Mouse (Mus musculus) embryonic facial prominence, embryonic 15.5 days (tissue): Measurements from ENCODE around the gene Bahcc1. TPM values are rescaled to one million over a fixed set of nuclear protein-coding genes. Genes with fewer than 3 reads are reported as not detected.

ENCODE experiments used
- ATAC-seq: fragments of 200-750 bp; cut with Nextera tagmentation; 2 replicates; pipeline ENCODE4 v1.8.0; 2017; ENCODE audit warnings: low read depth, moderate TSS enrichment; ENCODE audit not compliant: insufficient number of reproducible peaks, low FRiP score, low TSS enrichment
- H3K27ac ChIP-seq: fragments of 300-500 bp; sonication (generic); replicated peaks from 2 replicates; pipeline ENCODE4 v1.5.1; 2015; ENCODE audit warnings: mild to moderate bottlenecking, inconsistent platforms
- H3K27me3 ChIP-seq: fragments of 300-500 bp; sonication (generic); 2 replicates; pipeline ENCODE4 v1.6.1; 2015; ENCODE audit warnings: inconsistent platforms
- H3K36me3 ChIP-seq: fragments of 300-500 bp; sonication (generic); 2 replicates; pipeline ENCODE4 v1.6.1; 2015; ENCODE audit warnings: mild to moderate bottlenecking, inconsistent platforms
- H3K4me1 ChIP-seq: fragments of 300-500 bp; sonication (generic); 2 replicates; pipeline ENCODE4 v1.6.1; 2015; ENCODE audit warnings: inconsistent platforms
- H3K4me2 ChIP-seq: fragments of 300-500 bp; sonication (generic); replicated peaks from 2 replicates; pipeline ENCODE4 v1.6.1; 2015; ENCODE audit warnings: mild to moderate bottlenecking, inconsistent platforms
- H3K4me3 ChIP-seq: fragments of 300-500 bp; sonication (generic); replicated peaks from 2 replicates; pipeline ENCODE4 v1.5.1; 2015; ENCODE audit warnings: mild to moderate bottlenecking, inconsistent platforms
- H3K9ac ChIP-seq: fragments of 300-500 bp; sonication (generic); 2 replicates; pipeline ENCODE4 v1.6.1; 2015; ENCODE audit warnings: inconsistent platforms
- H3K9me3 ChIP-seq: fragments of 300-500 bp; sonication (generic); replicated peaks from 2 replicates; pipeline ENCODE4 v1.6.1; 2016; ENCODE audit warnings: inconsistent platforms
- WGBS: fragments of 180-500 bp; shearing (Covaris S2); methylation state at CpG from one replicate; pipeline ENCODE4 v1.1.7; 2015; 5-methylcytosine and 5-hydroxymethylcytosine counted together
- polyA plus RNA-seq: library from polyadenylated mRNA; unstranded; fragments of >200 nt; fragmentation: Nextera tagmentation; extraction: Ambion mirVana; gene quantifications from 2 replicates; pipeline ENCODE4 v1.2.1, GENCODE M21; 2015

The Bahcc1 gene
- polyA plus RNA-seq, 1 experiment from 2014 or later, result 7.9 TPM

DNA sequence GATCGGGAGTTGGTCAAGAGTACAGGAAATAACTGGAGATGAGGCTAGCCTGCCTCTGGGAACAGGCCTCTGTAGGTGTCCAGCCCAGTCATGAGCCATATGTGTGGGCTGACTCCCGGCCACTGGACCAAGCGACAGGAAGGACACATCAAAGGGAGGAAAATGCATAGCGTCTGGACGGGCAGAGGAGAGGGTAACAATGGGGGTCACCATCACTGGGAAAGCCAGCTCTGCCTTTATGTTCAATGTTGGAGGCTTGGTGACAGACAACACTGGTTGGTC is 74.3 kb downstream of the Bahcc1 start:
- ATAC-seq, result no peak
- no peak overlapping the region for H3K9ac ChIP-seq
- no peak overlapping the region for H3K4me3 ChIP-seq
- H3K4me2 ChIP-seq, result no peak overlapping the region
- H3K9me3 ChIP-seq, result no peaks in the 10 kb centered on the region
- H3K4me1 ChIP-seq, result peaks cover 75% of the 10 kb centered on the region
- 27% methylated on average over 5 of the region's 5 CpGs for WGBS
- no peak overlapping the region; the same call in 1 of the 2 replicates for H3K27ac ChIP-seq
- no peaks in the 10 kb centered on the region for H3K27me3 ChIP-seq
- no peaks in the 10 kb centered on the region for H3K36me3 ChIP-seq

- no peak overlapping the region for H3K4me3 ChIP-seq
These were observed 75.1 kb downstream of the Bahcc1 start for GRCm38 (mm10) chr11:120307566-120308430.

GRCm38 (mm10) chr11:120308441-120309320 is 75.9 kb downstream of the Bahcc1 start:
- Histone ChIP-seq H3K27ac (no peak overlapping the region), H3K27me3 (no peaks in the 10 kb centered on the region), H3K9me3 (no peaks in the 10 kb centered on the region), H3K4me1 (peaks cover 68% of the 10 kb centered on the region), H3K36me3 (no peaks in the 10 kb centered on the region), H3K4me2 (no peak overlapping the region), H3K4me3 (no peak overlapping the region), H3K9ac (no peak overlapping the region)
- WGBS, result 48% methylated on average over 15 of the region's 15 CpGs
- no peak for ATAC-seq

More at GRCm38 (mm10) chr11:120307566-120308430, 75.1 kb downstream of the Bahcc1 start:
- ATAC-seq, result no peak
- Histone ChIP-seq H3K36me3 (no peaks in the 10 kb centered on the region), H3K27ac (no peak overlapping the region; the same call in 1 of the 2 replicates), H3K27me3 (no peaks in the 10 kb centered on the region), H3K4me2 (no peak overlapping the region), H3K4me1 (peaks cover 73% of the 10 kb centered on the region), H3K9me3 (no peaks in the 10 kb centered on the region), H3K9ac (no peak overlapping the region)
- 4% methylated on average over 19 of the region's 19 CpGs for WGBS

DNA sequence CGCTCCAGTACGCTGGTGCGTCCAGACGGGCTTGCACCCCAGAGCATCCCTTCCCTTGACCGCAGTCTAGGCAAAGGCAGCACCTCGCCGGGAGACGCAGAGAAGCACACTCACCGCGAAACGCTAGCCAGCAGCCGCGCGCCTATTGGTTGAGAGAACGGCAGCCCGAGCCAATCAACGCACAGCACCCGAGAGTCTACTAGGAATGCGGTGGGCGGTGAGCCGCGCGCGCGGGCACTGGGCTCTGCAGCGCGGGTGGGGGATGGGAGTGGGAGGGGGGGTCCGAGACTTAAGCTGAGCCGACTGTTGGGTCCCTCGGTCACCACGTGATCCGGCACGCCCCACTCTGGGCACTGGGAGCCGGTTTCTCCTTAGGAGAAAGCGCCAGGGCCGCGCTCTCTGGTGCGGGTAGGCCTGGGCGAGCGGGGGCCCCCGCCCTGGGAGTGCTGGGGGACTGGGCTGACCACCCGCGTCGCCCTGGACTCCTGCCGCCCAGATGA is 78.1 kb downstream of the Bahcc1 start:
- Histone ChIP-seq H3K4me1 (peaks cover 66% of the 10 kb centered on the region), H3K9me3 (no peaks in the 10 kb centered on the region), H3K27me3 (no peaks in the 10 kb centered on the region), H3K36me3 (no peaks in the 10 kb centered on the region), H3K4me2 (peak overlapping the region; percentile 87), H3K27ac (peak overlapping the region; percentile 80), H3K4me3 (peak overlapping the region; percentile 49), H3K9ac (peak overlapping the region; percentile 48; the same call in 1 of the 2 replicates)
- WGBS, result 0% methylated on average over 45 of the region's 45 CpGs
- ATAC-seq, result peak; percentile 91

DNA sequence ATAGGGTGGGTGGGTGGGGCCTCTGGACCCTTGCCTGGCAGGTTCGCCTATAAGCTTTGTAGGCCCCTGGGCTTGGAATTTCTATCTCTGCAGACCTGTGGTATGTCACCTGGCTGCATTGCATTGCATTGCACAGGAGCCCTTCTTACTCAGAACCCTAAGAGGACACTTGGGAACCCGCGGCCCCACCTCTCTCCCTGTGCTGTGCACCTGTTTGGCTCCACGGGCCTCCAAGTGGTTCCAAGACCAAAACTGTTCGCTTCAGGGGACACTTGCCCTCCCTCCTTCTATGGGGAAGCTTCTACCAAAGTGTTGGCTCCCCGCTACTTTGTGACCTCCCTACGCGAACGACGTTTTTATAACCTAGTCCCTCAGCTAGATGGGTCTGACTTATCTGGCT is 78.8 kb downstream of the Bahcc1 start:
- Histone ChIP-seq H3K9ac (no peak overlapping the region), H3K4me1 (peaks cover 61% of the 10 kb centered on the region), H3K27ac (peak overlapping the region; percentile 80), H3K9me3 (no peaks in the 10 kb centered on the region), H3K4me3 (peak overlapping the region; percentile 49), H3K36me3 (no peaks in the 10 kb centered on the region), H3K4me2 (peak overlapping the region; percentile 87), H3K27me3 (no peaks in the 10 kb centered on the region)
- 48% methylated on average over 10 of the region's 10 CpGs for WGBS
- ATAC-seq, result no peak

DNA sequence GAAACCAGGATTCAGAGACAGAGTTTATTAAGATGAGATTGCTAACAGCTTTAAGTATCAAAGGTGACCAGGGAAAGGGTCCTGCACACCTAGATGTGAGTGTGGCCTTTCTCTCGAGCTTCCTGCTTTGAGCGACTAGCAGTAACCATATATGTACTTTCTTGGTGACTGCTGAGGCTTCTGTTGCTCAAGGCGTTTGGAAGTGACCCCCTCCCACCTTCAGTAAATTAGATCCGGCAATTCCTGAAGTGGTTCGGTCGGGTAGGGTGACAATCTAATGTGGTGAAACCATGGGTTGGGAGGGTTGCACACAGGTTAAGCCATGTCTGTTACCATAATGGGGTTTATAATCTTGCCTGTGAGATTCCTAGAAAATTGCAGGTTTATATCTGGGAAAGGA is 79.3 kb downstream of the Bahcc1 start:
- no peak overlapping the region for H3K4me3 ChIP-seq
- H3K36me3 ChIP-seq, result no peaks in the 10 kb centered on the region
- 42% methylated on average over 6 of the region's 6 CpGs for WGBS
- H3K4me1 ChIP-seq, result peaks cover 61% of the 10 kb centered on the region
- no peaks in the 10 kb centered on the region for H3K9me3 ChIP-seq
- no peak for ATAC-seq
- H3K4me2 ChIP-seq, result 0 out of 2 replicates have a peak overlapping the region, but pooled peaks have one; percentile 87
- no peak overlapping the region for H3K9ac ChIP-seq
- no peaks in the 10 kb centered on the region for H3K27me3 ChIP-seq
- peak overlapping the region; percentile 80; the same call in 1 of the 2 replicates for H3K27ac ChIP-seq

DNA sequence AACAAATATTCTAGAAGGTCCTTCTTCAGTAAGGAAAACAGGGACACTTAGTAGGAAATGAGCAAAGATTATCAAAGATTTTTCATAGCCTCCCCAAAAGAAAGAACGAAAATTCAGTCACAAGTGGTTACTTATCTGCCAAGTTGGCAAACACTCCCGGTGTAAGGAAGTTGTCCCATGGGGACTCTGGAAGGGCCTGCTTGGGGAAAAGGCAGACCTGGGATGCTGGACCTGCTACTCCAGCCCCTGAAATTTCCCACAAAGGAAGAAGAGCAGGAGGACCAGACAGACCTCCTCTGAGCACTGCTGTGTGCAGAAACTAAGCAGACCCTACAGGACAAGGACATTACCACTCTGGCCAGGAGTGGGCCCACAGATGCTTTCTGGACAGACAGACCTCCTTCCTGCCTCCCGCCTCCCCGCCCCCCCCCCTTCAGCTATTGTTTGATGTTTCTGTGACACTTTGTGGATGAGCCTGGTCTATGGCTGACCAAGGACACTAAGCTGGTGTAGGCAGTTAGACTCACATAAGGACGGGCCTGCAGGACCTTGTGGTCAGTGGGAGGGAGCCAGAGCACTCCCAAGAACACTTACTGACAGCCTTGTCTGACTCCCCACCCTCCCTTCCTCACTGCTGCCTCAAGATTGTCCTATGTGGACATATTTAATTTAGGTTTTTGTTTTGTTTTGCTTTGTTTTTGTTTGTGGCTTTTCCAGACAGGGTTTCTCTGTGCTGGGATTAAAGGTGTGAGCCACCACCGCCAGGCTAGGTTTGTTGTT is 81.3 kb downstream of the Bahcc1 start:
- Histone ChIP-seq H3K27me3 (no peaks in the 10 kb centered on the region), H3K27ac (no peak overlapping the region), H3K9me3 (no peaks in the 10 kb centered on the region), H3K4me1 (peaks cover 44% of the 10 kb centered on the region), H3K4me3 (no peak overlapping the region), H3K4me2 (no peak overlapping the region), H3K9ac (no peak overlapping the region), H3K36me3 (no peaks in the 10 kb centered on the region)
- 52% methylated on average over 6 of the region's 6 CpGs for WGBS
- ATAC-seq, result no peak

DNA sequence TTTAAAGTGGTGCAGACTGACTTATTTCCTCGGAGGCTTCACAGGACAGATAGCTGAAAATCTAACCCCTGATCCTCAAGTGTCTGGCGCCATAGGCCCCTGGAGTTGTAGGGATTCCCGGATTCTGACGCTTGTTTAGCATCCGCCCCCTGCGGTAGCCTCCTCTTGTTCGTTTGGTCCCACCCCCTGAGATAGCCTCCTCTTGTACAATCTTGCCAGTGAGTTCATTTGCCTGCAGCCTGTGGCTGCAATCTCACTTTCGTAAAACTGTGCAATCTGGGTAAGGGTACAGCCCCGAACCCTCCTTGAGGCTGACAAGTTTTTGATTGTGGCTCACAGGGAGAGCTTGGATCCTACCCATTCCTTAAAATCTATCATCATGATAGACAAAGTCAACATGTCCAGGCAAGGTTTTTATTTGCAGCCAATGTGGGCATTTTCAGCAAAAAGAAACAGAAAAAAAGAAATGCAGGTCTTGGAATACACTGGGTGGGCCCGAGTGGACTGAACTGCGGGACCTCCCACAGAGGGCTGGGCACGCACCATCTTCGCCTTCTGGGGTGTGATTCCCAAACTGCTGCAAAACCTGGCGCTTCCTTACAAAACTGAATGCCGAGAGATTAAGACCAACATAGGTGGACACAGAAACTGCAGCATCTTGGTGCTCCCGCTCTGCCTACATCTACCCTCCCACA is 82.1 kb downstream of the Bahcc1 start:
- Histone ChIP-seq H3K27ac (peak overlapping the region; percentile 96), H3K9ac (no peak overlapping the region), H3K4me1 (peaks cover 43% of the 10 kb centered on the region), H3K4me2 (peak overlapping the region; percentile 88), H3K36me3 (no peaks in the 10 kb centered on the region), H3K27me3 (no peaks in the 10 kb centered on the region), H3K9me3 (no peaks in the 10 kb centered on the region), H3K4me3 (no peak overlapping the region)
- no peak for ATAC-seq
- 46% methylated on average over 16 of the region's 16 CpGs for WGBS

DNA sequence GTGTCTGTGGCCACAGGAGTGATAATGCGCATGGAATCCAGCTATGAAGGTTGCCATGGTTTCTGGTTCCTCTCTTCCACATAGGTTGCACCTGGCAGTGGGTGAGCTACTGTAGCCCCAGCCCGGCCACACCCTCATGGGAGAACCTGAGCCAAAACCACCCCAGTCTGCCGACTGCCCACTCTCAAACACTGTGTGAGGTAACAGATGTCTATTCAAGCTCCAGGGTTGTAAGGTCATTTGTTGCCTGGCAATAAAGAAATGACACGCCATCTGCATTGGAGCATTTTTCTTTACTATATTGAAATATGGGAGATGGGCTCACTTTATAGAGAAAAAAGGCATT is 82.6 kb downstream of the Bahcc1 start:
- WGBS, result 29% methylated on average over 4 of the region's 4 CpGs
- H3K4me3 ChIP-seq, result peak overlapping the region; percentile 54
- ATAC-seq, result no peak
- peak overlapping the region; percentile 96 for H3K27ac ChIP-seq
- no peak overlapping the region for H3K9ac ChIP-seq
- peaks cover 41% of the 10 kb centered on the region for H3K4me1 ChIP-seq
- H3K36me3 ChIP-seq, result no peaks in the 10 kb centered on the region
- H3K9me3 ChIP-seq, result no peaks in the 10 kb centered on the region
- H3K4me2 ChIP-seq, result peak overlapping the region; percentile 88
- no peaks in the 10 kb centered on the region for H3K27me3 ChIP-seq

DNA sequence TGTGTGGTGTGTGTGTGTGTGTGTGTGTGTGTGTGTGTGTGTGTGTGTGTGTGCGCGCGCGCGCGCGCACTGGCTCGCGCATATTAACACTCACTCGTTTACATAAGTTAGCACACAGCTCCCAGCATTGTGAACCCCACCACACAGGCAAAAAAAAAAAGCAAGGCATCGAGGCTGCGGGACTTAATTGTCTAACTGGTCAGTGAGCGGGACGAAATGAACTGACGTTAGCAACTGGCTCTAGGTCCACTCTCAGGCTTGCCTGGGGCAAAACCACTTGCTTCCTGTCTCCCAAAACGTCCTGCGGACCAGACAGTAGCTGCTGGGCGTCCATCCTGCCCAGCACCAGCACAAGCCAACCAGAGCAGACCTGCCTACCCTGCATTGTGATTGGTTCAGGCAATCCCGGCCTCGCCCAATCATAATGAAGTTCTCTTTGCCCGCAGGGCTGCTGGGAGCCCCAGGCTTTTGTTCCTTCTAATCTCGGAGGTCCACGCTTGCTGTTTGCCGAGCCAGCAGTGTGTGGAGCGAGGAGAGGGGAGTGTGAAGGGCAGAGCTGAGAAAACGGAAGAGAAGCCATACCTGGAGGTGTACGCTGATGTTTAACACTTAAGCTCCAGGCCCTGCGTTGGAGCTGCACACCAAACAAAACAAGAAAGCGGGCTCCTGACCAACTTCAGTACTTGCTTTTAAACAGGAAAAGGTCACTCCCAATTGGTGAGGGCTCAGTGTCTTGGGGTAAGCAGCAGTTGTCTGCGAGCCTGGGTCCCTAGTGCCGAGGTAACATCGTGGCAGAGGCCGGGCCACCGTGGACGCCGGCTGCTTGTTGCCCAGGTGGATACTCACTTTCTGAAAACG is 83.3 kb downstream of the Bahcc1 start:
- no peaks in the 10 kb centered on the region for H3K36me3 ChIP-seq
- H3K27ac ChIP-seq, result peak overlapping the region; percentile 96
- peak overlapping the region; percentile 88 for H3K4me2 ChIP-seq
- ATAC-seq, result peak; percentile 96
- H3K27me3 ChIP-seq, result no peaks in the 10 kb centered on the region
- H3K4me3 ChIP-seq, result peak overlapping the region; percentile 54
- peaks cover 34% of the 10 kb centered on the region for H3K4me1 ChIP-seq
- 6% methylated on average over 37 of the region's 37 CpGs for whole genome bisulfite sequencing
- no peaks in the 10 kb centered on the region for H3K9me3 ChIP-seq
- peak overlapping the region; percentile 73 for H3K9ac ChIP-seq
